Mouse (Mus musculus) spleen, embryonic (tissue): ENCODE results near the gene Ccdc134.

ENCODE experiments used
- CTCF ChIA-PET: fragments of 350-600 bp; sonication (Branson Sonifier 250); formaldehyde crosslinking; loops from one replicate; lab custom pipeline; 2022; lab: Charles Lee

The Ccdc134 gene

GRCm38 (mm10) chr15:82167201-82168168 lies 39.8 kb downstream of the Ccdc134 start:
- CTCF ChIA-PET: interaction anchor here (0.5 to 1.0 kb wide), 3 partner anchors 22 to 58 kb away, joined by 3 to 5 read pairs (median 4); no protein-coding TSS in a partner anchor

GRCm38 (mm10) chr15:82169671-82170070 lies 41.9 kb downstream of the Ccdc134 start:
- CTCF ChIA-PET: no interaction called here

- CTCF ChIA-PET: no interaction called here
Observed at GRCm38 (mm10) chr15:82170437-82171377, 43.0 kb downstream of the Ccdc134 start.

GRCm38 (mm10) chr15:82172648-82173047 lies 44.9 kb downstream of the Ccdc134 start:
- CTCF ChIA-PET: interaction anchor here (0.6 kb wide), 1 partner anchor 40 kb away, joined by 5 read pairs; the partner anchor contains the start of gene Shisa8

GRCm38 (mm10) chr15:82175091-82175490 lies 47.4 kb downstream of the Ccdc134 start:
- CTCF ChIA-PET: no interaction called here

GRCm38 (mm10) chr15:82177743-82178290 lies 50.1 kb downstream of the Ccdc134 start:
- CTCF ChIA-PET: no interaction called here

GRCm38 (mm10) chr15:82181131-82181530 lies 53.4 kb downstream of the Ccdc134 start:
- CTCF ChIA-PET: no interaction called here

- CTCF ChIA-PET: interaction anchor here (0.9 kb wide), 1 partner anchor 9 kb away, joined by 3 read pairs; no protein-coding TSS in a partner anchor
Observed at GRCm38 (mm10) chr15:82182311-82182710, 54.6 kb downstream of the Ccdc134 start.

- CTCF ChIA-PET: interaction anchor here (0.6 kb wide), 1 partner anchor 9 kb away, joined by 3 read pairs; no protein-coding TSS in a partner anchor
Observed at GRCm38 (mm10) chr15:82183596-82183995, 55.9 kb downstream of the Ccdc134 start.

GRCm38 (mm10) chr15:82184183-82184582 lies 56.5 kb downstream of the Ccdc134 start:
- CTCF ChIA-PET: no interaction called here

- CTCF ChIA-PET: no interaction called here
Observed at GRCm38 (mm10) chr15:82184656-82185055, 56.9 kb downstream of the Ccdc134 start.

GRCm38 (mm10) chr15:82185062-82185783 lies 57.5 kb downstream of the Ccdc134 start:
- CTCF ChIA-PET: interaction anchor here (0.7 kb wide), 1 partner anchor 66 kb away, joined by 7 read pairs; no protein-coding TSS in a partner anchor

GRCm38 (mm10) chr15:82186131-82186530 lies 58.4 kb downstream of the Ccdc134 start:
- CTCF ChIA-PET: interaction anchor here (0.7 kb wide), 1 partner anchor 1626 kb away, joined by 8 read pairs; no protein-coding TSS in a partner anchor

- CTCF ChIA-PET: no interaction called here
Observed at GRCm38 (mm10) chr15:82186931-82187330, 59.2 kb downstream of the Ccdc134 start.

- CTCF ChIA-PET: no interaction called here
Observed at GRCm38 (mm10) chr15:82187401-82187800, 59.7 kb downstream of the Ccdc134 start.

- CTCF ChIA-PET: interaction anchor here (1.4 kb wide), 1 partner anchor 24 kb away, joined by 4 read pairs; no protein-coding TSS in a partner anchor
Observed at GRCm38 (mm10) chr15:82187924-82188323, 60.2 kb downstream of the Ccdc134 start.

- CTCF ChIA-PET: interaction anchor here (0.5 to 1.4 kb wide), 6 partner anchors 22 to 1070 kb away, joined by 3 to 5 read pairs (median 3); partner anchors contain the start of gene Shisa8
Observed at GRCm38 (mm10) chr15:82188481-82189240, 60.9 kb downstream of the Ccdc134 start.
